Mouse (Mus musculus) hindbrain, embryonic 14.5 days (tissue): ENCODE data around the gene Map10. TPM values are rescaled to one million over a fixed set of nuclear protein-coding genes. Genes with fewer than 3 reads are reported as not detected.

Source experiments
- ATAC-seq: fragments of 200-750 bp; cut with Nextera tagmentation; 2 replicates; pipeline ENCODE4 v1.8.0; 2017; ENCODE audit warnings: moderate number of reproducible peaks, mild to moderate bottlenecking, moderate TSS enrichment, moderate library complexity; ENCODE audit not compliant: low FRiP score
- DNase-seq: peaks from one replicate; pipeline ENCODE4 v3.0.0-alpha.2; 2015; ENCODE audit warnings: low spot score
- H3K27ac ChIP-seq: fragments of 300-500 bp; sonication (generic); 2 replicates; pipeline ENCODE4 v1.5.1; 2014; ENCODE audit warnings: mild to moderate bottlenecking, moderate library complexity
- H3K27me3 ChIP-seq: fragments of 300-500 bp; sonication (generic); 2 replicates; pipeline ENCODE4 v1.6.1; 2014; ENCODE audit warnings: mild to moderate bottlenecking, low read length, mixed read lengths; ENCODE audit not compliant: control insufficient read depth, insufficient read depth
- H3K36me3 ChIP-seq: fragments of 300-500 bp; sonication (generic); replicated peaks from 2 replicates; pipeline ENCODE4 v1.6.1; 2014; ENCODE audit not compliant: control insufficient read depth, insufficient read depth
- H3K4me1 ChIP-seq: fragments of 300-500 bp; sonication (generic); replicated peaks from 2 replicates; pipeline ENCODE4 v1.6.1; 2014; ENCODE audit warnings: antibody characterized with exemption, low read length, mixed read lengths; ENCODE audit not compliant: control insufficient read depth, insufficient read depth
- H3K4me2 ChIP-seq: fragments of 300-500 bp; sonication (generic); replicated peaks from 2 replicates; pipeline ENCODE4 v1.6.1; 2014; ENCODE audit warnings: mild to moderate bottlenecking, moderate library complexity
- H3K4me3 ChIP-seq: fragments of 300-500 bp; sonication (generic); replicated peaks from 2 replicates; pipeline ENCODE4 v1.5.1; 2014; ENCODE audit warnings: mild to moderate bottlenecking, low read length
- H3K9ac ChIP-seq: fragments of 300-500 bp; sonication (generic); 2 replicates; pipeline ENCODE4 v1.6.1; 2014
- H3K9me3 ChIP-seq: fragments of 300-500 bp; sonication (generic); 2 replicates; pipeline ENCODE4 v1.6.1; 2016; ENCODE audit warnings: low read length; ENCODE audit not compliant: control insufficient read depth
- WGBS: fragments of 180-500 bp; shearing (Covaris S2); extraction: QIAGEN DNeasy Blood & Tissue Kit; methylation state at CpG from one replicate; pipeline ENCODE4 v1.1.7; 2014; 5-methylcytosine and 5-hydroxymethylcytosine counted together
- polyA plus RNA-seq: library from polyadenylated mRNA; unstranded; fragments of >200 nt; fragmentation: Nextera tagmentation; extraction: Ambion mirVana; gene quantifications from 2 replicates; pipeline ENCODE4 v1.2.1, GENCODE M21; 2014

The Map10 gene
- polyA plus RNA-seq, 1 experiment from 2014 or later = 10.2 TPM

- no peaks in the 10 kb centered on the region for H3K36me3 ChIP-seq
- H3K4me1 ChIP-seq = peaks cover 11% of the 10 kb centered on the region; the same call in 1 of the 2 replicates
- ATAC-seq = no peak
- no peak overlapping the region for H3K4me2 ChIP-seq
- H3K9me3 ChIP-seq = no peaks in the 10 kb centered on the region
- DNase-seq = no peak
- H3K27me3 ChIP-seq = no peaks in the 10 kb centered on the region
- WGBS = 60% methylated on average over 4 of the region's 4 CpGs
- no peak overlapping the region for H3K9ac ChIP-seq
- no peak overlapping the region for H3K4me3 ChIP-seq
- H3K27ac ChIP-seq = no peak overlapping the region
Observed at GRCm38 (mm10) chr8:125718914-125719313, 49.3 kb downstream of the Map10 start.

- no peaks in the 10 kb centered on the region for H3K9me3 ChIP-seq
- no peak overlapping the region for H3K9ac ChIP-seq
- H3K4me1 ChIP-seq = no peaks in the 10 kb centered on the region
- no peak overlapping the region for H3K4me2 ChIP-seq
- H3K27ac ChIP-seq = no peak overlapping the region
- H3K36me3 ChIP-seq = no peaks in the 10 kb centered on the region
- DNase-seq = no peak
- H3K4me3 ChIP-seq = no peak overlapping the region
- no peaks in the 10 kb centered on the region for H3K27me3 ChIP-seq
- WGBS = 87% methylated on average over 7 of the region's 7 CpGs
- no peak for ATAC-seq
Observed at GRCm38 (mm10) chr8:125722675-125723074, 53.1 kb downstream of the Map10 start.

Other genes with a start within 250 kb of the Map10 start
- 19.3 and 22.1 TPM in 2 replicates for gene Sipa1l2, start 100.0 kb upstream of the Map10 start, polyA plus RNA-seq
- gene Ntpcr, start 60.1 kb downstream of the Map10 start, polyA plus RNA-seq = 35.0 and 38.6 TPM in 2 replicates
- gene Pcnx2, start 228.5 kb downstream of the Map10 start, polyA plus RNA-seq = 4.2 and 5.1 TPM in 2 replicates
- 0.99 and 1.0 TPM in 2 replicates for gene Map3k21, start 240.6 kb downstream of the Map10 start, polyA plus RNA-seq